Mouse (Mus musculus) left cerebral cortex, adult 8-10 months (tissue): ENCODE measurements around the gene Gm17334. TPM values are rescaled to one million over a fixed set of nuclear protein-coding genes. Genes with fewer than 3 reads are reported as not detected.

Experiments
- DNase-seq, 2 experiments: peaks; one replicate each; pipeline ENCODE4 v3.0.0; 2022; ENCODE audit warnings: low spot score in 2 of 2
- total RNA-seq, 4 experiments: library from RNA; stranded (reverse); gene quantifications; 2 replicates each; pipeline ENCODE4 v1.2.4; 2022

Gene Gm17334
- total RNA-seq, 4 experiments from 2014 or later: 0.42 to 2.4 (median 0.64) TPM; not detected in 1

DNA sequence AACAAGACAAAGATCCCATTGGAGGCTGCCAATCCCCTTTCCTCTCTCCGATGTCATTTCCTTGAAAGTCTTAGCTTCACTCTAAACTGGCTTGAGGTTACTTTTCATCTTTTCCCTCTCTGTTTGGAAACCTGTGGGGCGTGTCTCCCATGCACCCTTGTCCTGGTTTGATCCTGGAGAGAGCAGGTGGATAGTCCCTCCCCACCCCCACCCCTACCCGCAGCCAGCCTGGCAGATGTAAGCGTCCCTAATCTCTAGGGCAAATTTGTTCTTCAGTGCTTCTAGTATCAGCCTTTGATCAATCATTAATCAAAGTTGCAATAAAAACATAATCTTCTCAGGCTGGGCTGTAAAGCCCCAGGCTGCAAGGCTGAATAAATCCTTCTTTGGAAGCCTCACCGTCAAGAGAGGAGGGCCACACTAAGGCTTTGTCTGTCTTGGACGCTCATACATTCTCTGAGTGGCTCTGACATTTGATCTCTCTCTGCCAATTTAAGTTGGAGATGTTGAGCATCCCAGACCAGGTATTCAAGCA lies 24.5 kb upstream of the Gm17334 start:
- DNase-seq: no peak

DNA sequence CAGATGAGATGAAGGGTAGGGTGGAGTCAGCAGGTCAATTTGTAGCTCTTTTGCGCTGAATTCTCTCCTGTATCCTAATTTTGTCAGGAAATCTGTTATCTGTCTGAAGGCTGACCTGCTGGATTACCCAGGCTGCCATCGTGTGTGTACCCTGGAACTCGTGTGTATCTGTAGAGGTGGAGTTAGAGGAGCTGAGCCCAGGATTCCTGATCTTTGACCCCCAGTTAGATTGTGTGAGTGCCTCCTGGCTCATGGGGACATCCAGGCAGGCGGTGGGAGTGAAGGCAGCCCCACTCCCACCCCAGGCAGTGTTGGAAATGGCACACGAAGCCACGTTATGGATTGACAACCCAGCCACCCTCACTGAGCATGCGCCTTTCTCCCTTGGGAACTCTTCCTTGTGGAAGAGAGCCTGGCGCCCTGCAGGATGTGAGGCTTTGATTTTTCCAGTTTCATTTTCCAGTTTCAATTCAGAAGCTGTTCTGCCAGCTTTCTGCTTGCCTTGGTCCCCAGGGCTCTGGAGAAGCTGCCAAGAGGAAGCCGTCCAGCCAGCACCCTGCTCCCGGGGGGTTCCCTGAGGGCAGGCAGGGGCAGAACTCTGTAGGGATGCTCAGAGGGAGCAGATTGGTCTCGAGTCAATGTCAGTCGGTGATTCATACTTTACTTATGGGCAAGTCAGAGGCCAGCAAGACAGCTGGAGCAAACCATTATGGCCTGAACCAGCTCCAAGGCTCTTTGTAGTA lies 23.6 kb upstream of the Gm17334 start:
- DNase-seq: no peak

DNA sequence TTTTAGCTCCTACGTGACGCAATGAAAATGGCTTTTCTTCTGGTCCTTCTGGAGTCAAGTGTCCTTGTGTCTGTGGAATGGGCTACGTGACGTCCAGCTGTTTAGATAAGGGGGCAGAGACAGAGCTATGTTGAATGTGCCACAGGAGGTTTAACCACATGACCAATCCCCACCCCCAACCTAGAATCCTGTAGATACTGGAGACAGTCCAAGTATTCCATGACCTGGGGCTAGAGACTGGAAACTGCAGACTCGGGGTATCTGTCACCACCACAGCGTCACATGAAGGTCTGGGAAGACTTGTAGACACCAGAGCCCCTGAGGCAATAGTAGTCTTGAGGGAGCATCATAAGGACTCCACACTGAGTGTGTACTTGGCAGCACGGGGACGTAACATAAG lies 22.8 kb upstream of the Gm17334 start:
- DNase-seq: no peak

DNA sequence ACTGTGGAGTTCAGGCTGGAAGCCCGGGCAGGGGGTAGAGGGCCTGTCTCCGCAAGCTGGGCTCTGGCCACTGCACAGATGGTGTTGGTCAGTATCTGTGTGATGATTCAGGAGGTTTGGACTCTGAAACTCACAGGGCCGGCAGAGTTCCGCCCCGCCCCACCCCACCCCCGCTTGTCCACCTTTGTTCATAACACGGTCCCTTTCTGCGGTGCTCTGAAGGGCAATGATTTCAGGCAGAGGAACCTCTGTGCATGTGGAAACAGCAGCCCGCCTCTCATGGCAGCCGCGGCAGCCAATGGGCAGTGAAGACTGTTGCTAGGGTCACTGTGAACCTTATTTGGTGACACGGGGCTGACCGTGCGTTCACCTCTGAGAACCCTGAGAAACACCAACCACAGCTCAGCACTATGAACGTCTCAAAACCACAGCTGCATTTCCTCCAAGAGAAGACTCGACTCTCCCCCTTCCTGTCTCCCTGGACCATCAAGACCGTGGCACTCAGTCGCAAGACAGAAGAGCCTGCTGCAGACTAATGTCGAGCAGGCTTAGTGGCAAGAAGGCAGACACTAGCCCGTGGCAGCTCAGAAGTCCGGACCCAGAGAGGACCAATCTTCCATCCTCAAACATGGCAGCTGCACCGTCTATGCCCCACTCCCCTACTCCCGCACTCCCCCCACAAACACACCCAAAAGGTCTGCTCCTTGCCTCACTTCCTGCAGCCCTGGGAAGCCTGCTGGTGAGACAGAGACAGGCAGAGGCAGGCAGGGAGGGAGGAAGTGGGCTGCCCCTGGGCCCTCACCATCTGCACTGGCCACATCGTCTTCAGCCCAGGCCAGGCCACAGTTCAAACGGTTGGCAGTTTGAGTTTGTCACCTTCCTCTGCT lies 21.9 kb upstream of the Gm17334 start:
- no peak for DNase-seq

DNA sequence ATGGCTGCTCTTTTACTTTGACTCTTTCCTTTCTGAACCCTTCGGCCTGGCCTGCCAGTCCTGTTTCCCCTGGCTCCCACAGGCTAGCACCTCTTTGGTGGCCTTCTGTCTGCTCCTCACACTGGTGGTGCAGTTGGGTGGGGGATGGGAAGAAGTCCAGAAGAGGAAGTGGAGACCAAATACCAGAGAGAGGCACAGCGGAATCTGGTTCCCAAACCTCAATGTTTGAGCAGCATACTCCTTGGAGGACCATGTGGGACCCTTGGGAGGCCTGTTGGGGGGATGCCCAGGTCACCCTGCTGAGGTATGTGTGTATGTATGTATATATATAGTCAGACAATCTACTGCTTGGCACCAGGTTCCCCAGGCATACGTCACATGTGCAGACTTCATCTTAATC lies 21.0 kb upstream of the Gm17334 start:
- DNase-seq: no peak

DNA sequence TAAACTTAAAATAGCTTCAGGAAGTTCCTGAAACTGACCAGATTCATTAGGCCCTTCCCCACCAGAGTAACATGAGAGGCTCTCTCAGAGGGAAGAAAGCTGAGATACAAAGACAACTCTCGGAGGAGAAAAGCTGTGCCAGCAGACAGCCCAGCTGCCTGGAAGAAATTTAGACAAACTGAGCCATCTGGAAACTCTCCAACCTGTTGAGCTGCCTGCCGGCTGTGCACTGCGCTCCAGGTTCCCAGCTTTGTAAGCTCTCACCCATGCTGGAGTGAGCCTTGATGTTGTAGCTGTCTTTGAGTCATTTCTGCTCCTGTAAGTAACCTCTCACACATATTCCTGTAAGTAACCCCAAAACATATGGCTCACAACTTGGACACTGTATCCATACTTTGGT lies 20.0 kb upstream of the Gm17334 start:
- peak in 1 of 2 experiments; percentile 49 for DNase-seq

DNA sequence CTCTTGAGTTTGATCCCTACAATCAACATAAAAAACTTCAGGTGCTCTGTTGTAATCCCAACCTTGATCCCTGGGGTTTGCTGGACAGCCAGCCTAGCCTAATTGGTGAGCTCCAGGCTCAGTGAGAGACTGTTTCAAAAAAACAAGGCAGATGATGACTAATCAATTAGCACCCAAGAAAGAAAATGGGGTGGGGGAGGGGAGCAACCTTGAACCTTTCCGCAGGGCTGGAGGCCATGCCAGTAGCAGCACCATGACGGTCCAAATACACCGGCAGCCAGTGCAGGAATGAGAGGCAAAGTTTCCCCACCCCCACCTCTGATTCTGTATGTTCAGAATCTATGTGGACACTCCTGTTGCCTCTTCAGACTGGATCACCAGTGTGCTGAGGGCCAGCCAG lies 16.3 kb upstream of the Gm17334 start:
- no peak for DNase-seq

DNA sequence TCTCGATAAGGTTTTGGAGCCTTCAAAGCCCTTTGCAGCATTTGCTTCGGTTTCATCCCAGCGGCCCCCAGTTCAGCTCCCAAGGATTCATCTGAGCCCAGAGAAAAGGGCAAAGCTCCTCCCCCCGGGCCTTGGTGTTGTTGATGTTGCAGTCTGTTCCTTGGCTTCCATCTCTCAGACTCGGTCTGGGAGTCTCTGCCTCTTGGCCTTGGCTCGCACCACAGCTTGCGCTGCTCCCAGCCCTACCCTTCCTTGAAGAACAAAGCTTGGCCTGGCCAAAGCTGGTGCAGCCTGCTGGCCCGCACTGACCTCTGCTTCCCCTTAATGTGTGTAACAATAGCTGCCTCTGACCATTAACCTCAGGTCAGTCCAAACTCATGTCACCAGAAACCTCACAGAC lies 15.2 kb upstream of the Gm17334 start:
- no peak for DNase-seq

DNA sequence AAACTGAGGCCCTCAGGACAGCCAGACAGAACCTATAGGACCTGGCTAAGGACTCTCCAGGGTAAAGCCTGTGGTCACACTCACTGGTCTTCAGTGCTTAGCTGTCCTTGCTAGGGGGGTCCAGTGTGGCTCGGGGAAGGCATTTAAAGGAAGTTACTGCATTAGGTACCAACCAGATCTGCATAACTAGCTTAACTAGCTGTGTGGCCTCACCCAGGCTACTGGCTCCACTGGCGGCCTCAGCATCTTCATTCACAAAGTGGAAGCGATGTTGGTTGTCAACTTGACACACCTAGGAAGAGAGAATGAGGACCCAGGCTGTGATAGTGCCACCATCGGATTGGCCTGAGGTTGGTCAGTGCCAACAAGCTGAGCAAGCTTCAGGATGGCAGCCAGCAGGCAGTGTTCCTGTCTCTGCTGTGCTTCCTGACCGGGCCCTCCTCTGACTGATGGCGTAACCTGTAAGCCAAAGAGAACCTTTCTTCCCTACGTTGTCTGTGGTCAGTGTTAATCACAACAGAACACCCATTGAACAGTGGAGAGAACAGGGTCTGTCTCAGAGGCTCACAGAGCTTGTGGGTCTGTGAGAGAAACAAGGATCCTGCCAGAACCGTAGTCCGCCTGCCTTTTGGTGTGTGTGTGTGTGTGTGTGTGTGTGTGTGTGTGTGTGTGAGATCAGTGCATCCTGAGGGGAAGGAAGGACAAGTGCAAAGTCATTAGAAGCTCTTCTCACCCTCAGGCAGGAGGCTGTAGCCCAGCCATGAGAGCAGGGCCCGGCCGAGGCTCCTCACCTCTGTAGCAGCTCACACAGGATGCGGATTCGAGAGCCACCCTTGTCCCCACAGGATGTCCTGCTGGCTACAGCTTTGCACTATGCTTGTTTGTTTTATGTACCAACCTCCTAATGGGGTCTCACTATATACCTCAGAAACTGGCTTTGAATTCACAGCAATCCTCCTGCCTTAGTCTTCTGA lies 13.4 kb upstream of the Gm17334 start:
- DNase-seq: no peak

DNA sequence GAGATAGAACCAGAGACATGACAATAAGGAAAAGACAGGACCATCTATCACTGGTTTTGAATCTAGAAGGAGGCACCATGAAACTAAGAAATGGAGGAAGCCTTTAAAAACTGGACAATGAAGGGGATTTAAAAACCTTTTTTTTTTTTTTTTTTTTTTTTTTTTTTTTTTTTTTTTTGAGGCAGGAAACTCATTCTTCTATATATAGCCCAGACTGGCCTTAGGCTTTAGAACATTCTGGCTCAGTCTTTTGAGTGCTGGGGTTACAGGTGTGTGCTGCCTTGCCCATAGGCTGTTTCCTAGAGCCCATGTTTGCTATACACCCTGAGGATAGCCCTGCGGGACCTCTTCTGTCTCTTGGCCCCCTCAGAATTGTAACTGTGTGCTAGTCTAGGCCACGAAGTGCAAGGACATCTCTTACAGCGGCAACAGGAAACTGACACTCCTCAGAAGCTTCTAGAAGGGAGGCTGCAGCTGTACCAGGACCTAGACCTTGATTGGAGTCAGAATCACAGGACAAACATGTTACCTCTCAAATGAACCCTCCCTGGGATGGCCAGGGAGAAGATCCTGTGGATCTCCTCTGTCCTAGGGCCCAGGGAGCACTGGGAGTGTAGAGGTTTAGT lies 12.4 kb upstream of the Gm17334 start:
- no peak for DNase-seq

DNA sequence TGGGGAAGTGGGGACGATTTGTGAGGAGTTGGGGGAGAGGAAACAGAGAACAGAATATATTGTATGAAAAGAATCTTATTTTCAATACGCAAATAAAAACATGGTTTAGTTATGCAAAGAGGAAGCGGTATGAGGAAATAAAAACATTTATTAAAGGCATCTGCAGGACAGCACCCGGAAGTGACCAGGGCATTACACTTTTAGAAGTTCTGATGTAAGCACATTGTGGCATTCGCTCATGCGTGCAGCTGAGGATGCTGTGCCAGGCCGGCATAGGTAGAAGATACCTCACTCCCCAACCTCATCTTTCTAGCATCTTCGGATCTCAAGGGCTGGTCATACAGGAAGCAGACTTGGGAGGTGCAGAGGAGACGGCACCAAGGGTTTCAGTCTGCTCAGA lies 10.3 kb upstream of the Gm17334 start:
- DNase-seq: no peak

DNA sequence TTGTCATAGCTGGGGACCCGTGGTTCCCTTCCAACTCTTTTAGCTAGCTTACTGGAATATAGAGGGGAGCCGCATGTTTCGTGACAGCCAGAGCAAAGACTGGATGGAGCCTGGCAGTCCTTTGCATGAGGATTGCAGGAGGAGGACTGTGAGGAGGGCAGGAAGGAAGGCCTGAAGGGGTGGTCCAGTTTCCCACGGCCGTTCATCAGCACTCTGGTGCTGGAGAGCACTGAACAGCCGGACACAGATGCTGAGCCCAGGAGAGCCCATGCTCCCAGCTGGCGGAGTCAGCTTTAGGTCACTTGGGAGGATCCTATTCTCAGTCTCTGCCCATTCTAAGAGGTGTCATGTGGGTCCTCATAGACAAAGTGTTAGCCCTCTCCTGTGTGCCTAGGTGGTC lies 9.0 kb upstream of the Gm17334 start:
- no peak for DNase-seq

DNA sequence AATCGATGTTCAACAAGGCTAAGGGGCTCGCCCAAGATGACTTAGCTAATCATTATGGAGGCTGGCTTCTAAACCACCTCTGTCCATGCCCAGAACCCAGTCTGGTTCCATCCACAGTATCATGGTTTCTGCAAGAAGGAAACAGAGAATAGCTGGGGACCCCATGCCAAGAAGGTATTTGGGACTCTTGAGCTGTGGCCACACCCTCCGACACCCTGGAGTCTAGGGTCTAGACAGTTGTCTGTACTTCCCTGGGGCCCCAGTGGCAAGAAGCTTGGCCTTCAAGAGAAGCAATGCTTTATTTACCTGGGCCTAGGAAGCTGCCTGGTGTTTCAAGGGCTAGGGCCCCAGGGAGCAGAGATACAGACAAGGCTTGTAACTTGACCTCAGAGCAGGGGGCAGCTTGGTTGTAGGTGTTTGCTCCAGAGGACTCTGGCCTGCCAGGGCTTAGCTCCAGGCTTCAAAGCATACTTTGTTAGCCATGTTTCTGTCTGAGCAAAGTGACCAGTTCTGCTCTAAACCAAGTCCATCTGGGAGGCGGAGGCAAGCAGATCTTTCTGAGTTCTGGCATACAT lies 8.3 kb upstream of the Gm17334 start:
- DNase-seq: no peak

DNA sequence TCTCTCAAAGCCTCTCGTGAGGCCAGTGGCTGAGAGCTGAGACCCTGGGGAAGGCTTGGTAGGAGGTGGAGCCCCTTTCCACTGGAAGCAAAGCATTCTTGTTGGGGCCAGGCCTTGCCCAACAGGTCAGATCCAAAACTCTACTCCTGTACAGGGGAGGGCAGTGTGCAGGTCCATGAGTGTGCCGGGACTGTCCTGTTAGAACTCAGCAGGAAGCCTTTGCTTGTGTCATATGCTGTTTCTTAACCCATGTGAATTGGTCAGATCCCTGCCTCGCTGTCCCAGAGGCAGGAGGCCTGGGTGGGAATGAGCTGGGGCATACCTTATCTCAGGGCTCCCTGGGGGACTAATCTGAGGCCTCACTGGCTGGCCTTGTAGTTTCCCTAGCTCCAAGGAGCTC lies 7.3 kb upstream of the Gm17334 start:
- DNase-seq: no peak

DNA sequence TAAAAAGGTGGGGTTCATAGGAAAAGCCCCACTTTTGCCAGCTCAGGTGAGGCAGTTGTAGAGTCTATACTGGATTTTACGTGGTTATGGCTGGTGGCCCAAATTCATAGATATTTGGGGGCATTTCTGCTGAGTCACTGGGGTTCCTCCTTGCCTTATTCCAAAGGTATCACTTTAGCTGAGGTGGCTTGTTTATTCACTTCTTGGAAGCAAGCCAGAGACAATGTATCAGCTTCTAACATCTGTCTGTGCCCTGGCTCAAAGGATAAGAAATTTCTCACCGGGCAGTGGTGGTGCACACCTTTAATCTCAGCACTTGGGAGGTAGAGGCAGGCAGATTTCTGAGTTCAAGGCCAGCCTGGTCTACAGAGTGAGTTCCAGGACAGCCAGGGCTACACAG lies 6.8 kb upstream of the Gm17334 start:
- no peak for DNase-seq

DNA sequence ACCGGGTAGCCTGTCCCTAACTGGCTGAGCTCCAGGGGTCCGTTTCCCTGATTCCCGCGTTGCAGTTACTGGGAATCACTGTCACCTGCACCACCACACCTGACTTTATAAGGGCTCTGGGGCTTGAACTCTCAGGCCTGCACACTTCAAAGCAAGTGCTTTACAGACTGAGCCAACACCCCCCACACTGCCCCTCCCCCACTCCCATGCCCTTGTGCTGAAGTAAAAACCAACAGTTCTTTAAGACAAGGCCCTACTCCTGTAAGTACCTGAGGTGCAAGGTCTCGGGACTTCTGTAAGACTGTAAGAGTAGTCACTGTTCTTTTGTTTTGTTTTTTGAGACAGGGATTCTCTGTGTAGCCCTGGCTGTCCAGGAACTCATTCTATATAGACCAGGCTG lies 5.5 kb upstream of the Gm17334 start:
- DNase-seq: no peak

DNA sequence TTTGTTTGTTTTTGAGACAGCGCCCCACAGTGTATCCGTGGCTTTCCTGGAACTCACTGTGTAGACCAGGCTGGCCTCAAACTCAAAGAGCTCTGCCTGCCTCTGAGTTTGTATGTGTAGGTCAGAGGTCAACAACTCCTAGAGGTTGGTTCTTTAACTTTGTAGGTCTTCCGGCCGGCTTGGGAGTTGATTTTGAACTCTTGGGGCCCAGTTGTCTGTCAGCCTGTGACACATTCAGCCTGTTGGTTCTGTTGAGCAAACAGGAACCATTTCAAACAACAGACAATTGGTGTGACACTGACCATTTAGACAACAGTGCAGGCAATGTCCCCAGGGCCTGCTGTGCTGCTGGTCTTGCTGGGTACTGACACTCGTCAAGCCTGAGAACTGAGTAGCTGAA lies 4.7 kb upstream of the Gm17334 start:
- DNase-seq: no peak

DNA sequence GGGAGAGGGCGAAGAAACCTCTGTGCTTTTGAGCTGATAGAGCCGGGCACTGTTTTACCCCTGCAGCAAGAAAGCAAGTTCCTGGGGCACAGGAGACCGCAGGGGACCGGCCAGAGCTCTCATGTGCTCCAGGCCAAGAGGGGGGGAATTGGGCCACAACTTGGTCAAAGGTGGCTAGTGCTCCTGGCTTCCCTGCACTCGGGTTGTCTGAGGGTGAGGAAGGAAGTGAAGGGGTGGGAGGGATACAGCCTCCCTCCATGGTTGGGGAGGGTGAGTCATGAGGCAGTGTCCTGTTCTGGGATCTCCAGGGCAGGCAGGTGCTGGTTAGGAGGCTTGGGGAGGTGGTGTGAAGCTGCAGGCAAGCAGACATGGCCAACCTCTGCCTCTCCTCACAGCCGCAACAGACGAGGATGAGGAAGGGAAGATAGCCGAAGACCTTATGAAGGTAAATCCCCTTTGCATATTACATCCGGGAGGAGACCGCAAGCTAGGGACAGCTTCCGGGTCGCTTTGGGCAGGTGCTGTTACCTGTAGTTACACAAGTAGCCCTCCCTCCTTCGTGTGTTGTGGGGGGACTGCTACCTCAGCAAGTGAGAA lies 1.8 kb upstream of the Gm17334 start:
- DNase-seq: no peak

DNA sequence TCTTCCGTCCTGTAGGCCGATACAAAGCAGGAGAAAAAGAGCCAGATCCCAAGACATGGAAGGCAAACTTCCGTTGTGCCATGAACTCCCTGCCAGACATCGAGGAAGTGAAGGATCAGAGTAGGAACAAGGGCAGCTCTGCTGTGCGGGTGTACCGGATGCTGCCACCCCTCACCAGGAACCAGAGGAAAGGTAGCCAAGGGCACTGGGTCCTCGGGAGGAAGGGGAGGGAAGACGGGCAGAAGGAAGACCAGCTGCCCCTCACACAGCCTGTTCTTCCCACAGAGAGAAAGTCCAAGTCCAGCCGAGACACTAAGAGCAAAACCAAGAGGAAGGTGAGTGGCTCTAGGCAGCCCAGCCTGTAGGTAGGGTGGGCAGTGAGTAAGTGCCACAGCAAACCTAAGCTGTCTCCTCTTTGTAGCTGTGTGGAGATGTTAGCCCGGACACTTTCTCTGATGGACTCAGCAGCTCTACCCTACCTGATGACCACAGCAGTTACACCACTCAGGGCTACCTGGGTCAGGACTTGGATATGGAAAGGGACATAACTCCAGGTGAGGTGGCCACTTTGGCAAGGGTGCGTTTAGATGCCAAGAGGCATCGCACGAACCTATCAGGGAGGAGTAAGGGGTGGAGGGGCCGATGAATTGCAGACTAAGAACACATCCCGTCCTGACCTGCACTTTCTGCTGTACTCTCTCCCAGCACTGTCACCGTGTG lies 814 bp upstream of the Gm17334 start:
- no peak for DNase-seq
